Mouse (Mus musculus) hindbrain, embryonic 16.5 days (tissue): ENCODE measurements around the gene Bmpr1a. TPM values are rescaled to one million over a fixed set of nuclear protein-coding genes. Genes with fewer than 3 reads are reported as not detected.

ENCODE experiments used
- ATAC-seq: fragments of 200-750 bp; cut with Nextera tagmentation; 2 replicates; pipeline ENCODE4 v1.8.0; 2017; ENCODE audit warnings: moderate TSS enrichment, moderate library complexity
- H3K27ac ChIP-seq: fragments of 300-500 bp; sonication (generic); 2 replicates; pipeline ENCODE4 v1.5.1; 2014; ENCODE audit warnings: low read depth, mild to moderate bottlenecking, control low read depth, low read length, moderate library complexity
- H3K27me3 ChIP-seq: fragments of 300-500 bp; sonication (generic); replicated peaks from 2 replicates; pipeline ENCODE4 v1.6.1; 2014; ENCODE audit warnings: low read length; ENCODE audit not compliant: control insufficient read depth, insufficient read depth
- H3K36me3 ChIP-seq: fragments of 300-500 bp; sonication (generic); 2 replicates; pipeline ENCODE4 v1.6.1; 2014; ENCODE audit warnings: mild to moderate bottlenecking, low read length, moderate library complexity, mixed read lengths; ENCODE audit not compliant: control insufficient read depth, insufficient read depth
- H3K4me1 ChIP-seq: fragments of 300-500 bp; sonication (generic); 2 replicates; pipeline ENCODE4 v1.6.1; 2014; ENCODE audit warnings: low read depth, low read length; ENCODE audit not compliant: control insufficient read depth, insufficient read depth
- H3K4me2 ChIP-seq: fragments of 300-500 bp; sonication (generic); 2 replicates; pipeline ENCODE4 v1.6.1; 2014; ENCODE audit warnings: mild to moderate bottlenecking, low read length, control low read depth, moderate library complexity
- H3K4me3 ChIP-seq: fragments of 300-500 bp; sonication (generic); 2 replicates; pipeline ENCODE4 v1.5.1; 2014; ENCODE audit warnings: mild to moderate bottlenecking, low read length, control low read depth, moderate library complexity
- H3K9ac ChIP-seq: fragments of 300-500 bp; sonication (generic); 2 replicates; pipeline ENCODE4 v1.6.1; 2014; ENCODE audit warnings: low read depth, mild to moderate bottlenecking, control low read depth, low read length, moderate library complexity
- H3K9me3 ChIP-seq: fragments of 300-500 bp; sonication (generic); 2 replicates; pipeline ENCODE4 v1.6.1; 2014; ENCODE audit warnings: mild to moderate bottlenecking, low read length, moderate library complexity; ENCODE audit not compliant: control insufficient read depth
- WGBS: fragments of 180-500 bp; shearing (Covaris S2); extraction: QIAGEN DNeasy Blood & Tissue Kit; methylation state at CpG from one replicate; pipeline ENCODE4 v1.1.7; 2014; 5-methylcytosine and 5-hydroxymethylcytosine counted together
- polyA plus RNA-seq: library from polyadenylated mRNA; unstranded; fragments of >200 nt; fragmentation: Nextera tagmentation; extraction: Ambion mirVana; gene quantifications from 2 replicates; pipeline ENCODE4 v1.2.1, GENCODE M21; 2015

The Bmpr1a gene
- polyA plus RNA-seq, 1 experiment from 2014 or later, result 11.1 TPM

GRCm38 (mm10) chr14:34535883-34536282, 32.7 kb upstream of the Bmpr1a start:
- H3K9ac ChIP-seq, result no peak overlapping the region
- no peak for ATAC-seq
- no peak overlapping the region for H3K4me3 ChIP-seq
- no peaks in the 10 kb centered on the region for H3K36me3 ChIP-seq
- H3K4me2 ChIP-seq, result no peak overlapping the region
- H3K9me3 ChIP-seq, result no peaks in the 10 kb centered on the region
- 61% methylated on average over 4 of the region's 4 CpGs for WGBS
- H3K4me1 ChIP-seq, result no peaks in the 10 kb centered on the region
- no peak overlapping the region for H3K27ac ChIP-seq
- H3K27me3 ChIP-seq, result no peaks in the 10 kb centered on the region

GRCm38 (mm10) chr14:34533537-34533936, 30.4 kb upstream of the Bmpr1a start:
- H3K27ac ChIP-seq, result no peak overlapping the region
- no peaks in the 10 kb centered on the region for H3K27me3 ChIP-seq
- H3K9ac ChIP-seq, result no peak overlapping the region
- no peak for ATAC-seq
- 85% methylated on average over 5 of the region's 5 CpGs for WGBS
- no peak overlapping the region for H3K4me3 ChIP-seq
- H3K36me3 ChIP-seq, result no peaks in the 10 kb centered on the region
- no peaks in the 10 kb centered on the region; the same call in 1 of the 2 replicates for H3K9me3 ChIP-seq
- no peaks in the 10 kb centered on the region for H3K4me1 ChIP-seq
- H3K4me2 ChIP-seq, result no peak overlapping the region

- Histone ChIP-seq H3K27me3 (no peaks in the 10 kb centered on the region), H3K36me3 (no peaks in the 10 kb centered on the region), H3K9me3 (no peaks in the 10 kb centered on the region; the same call in 1 of the 2 replicates), H3K27ac (no peak overlapping the region), H3K4me3 (no peak overlapping the region), H3K4me2 (no peak overlapping the region), H3K9ac (no peak overlapping the region), H3K4me1 (no peaks in the 10 kb centered on the region)
- 83% methylated on average over 6 of the region's 6 CpGs for WGBS
- no peak for ATAC-seq
Observed at GRCm38 (mm10) chr14:34532536-34532935, 29.4 kb upstream of the Bmpr1a start.

GRCm38 (mm10) chr14:34528804-34529203, 25.7 kb upstream of the Bmpr1a start:
- Histone ChIP-seq H3K4me2 (no peak overlapping the region), H3K36me3 (no peaks in the 10 kb centered on the region), H3K27ac (no peak overlapping the region), H3K4me1 (no peaks in the 10 kb centered on the region), H3K9me3 (no peaks in the 10 kb centered on the region; the same call in 1 of the 2 replicates), H3K9ac (no peak overlapping the region), H3K4me3 (no peak overlapping the region), H3K27me3 (no peaks in the 10 kb centered on the region)
- no peak for ATAC-seq
- 71% methylated on average over 8 of the region's 8 CpGs for WGBS

- H3K27ac ChIP-seq, result no peak within 1 kb of the TSS
- H3K9me3 ChIP-seq, result no peaks in the 10 kb centered on the region
- no peaks in the 10 kb centered on the region for H3K4me1 ChIP-seq
- no peak for ATAC-seq
- no peaks in the 10 kb centered on the region for H3K36me3 ChIP-seq
- 89% methylated on average over 8 of the region's 8 CpGs for WGBS
- H3K9ac ChIP-seq, result no peak within 1 kb of the TSS
- no peak within 1 kb of the TSS for H3K4me3 ChIP-seq
- no peak within 1 kb of the TSS for H3K4me2 ChIP-seq
- H3K27me3 ChIP-seq, result no peaks in the 10 kb centered on the region
Observed at GRCm38 (mm10) chr14:34522701-34523100, 19.6 kb upstream of the Bmpr1a start, which contains the start of gene 9230112D13Rik. Gene 9230112D13Rik (minus strand): TSS chr14:34522801.

GRCm38 (mm10) chr14:34517959-34518544, 14.9 kb upstream of the Bmpr1a start:
- no peak overlapping the region for H3K4me3 ChIP-seq
- WGBS, result 89% methylated on average over 8 of the region's 8 CpGs
- no peak for ATAC-seq

GRCm38 (mm10) chr14:34516960-34517577, 13.9 kb upstream of the Bmpr1a start:
- H3K9me3 ChIP-seq, result no peaks in the 10 kb centered on the region
- no peak overlapping the region for H3K4me2 ChIP-seq
- H3K9ac ChIP-seq, result no peak overlapping the region
- no peak overlapping the region for H3K27ac ChIP-seq
- WGBS, result 90% methylated on average over 10 of the region's 10 CpGs
- no peaks in the 10 kb centered on the region for H3K4me1 ChIP-seq
- no peaks in the 10 kb centered on the region for H3K27me3 ChIP-seq
- H3K36me3 ChIP-seq, result no peaks in the 10 kb centered on the region
- no peak for ATAC-seq
- H3K4me3 ChIP-seq, result no peak overlapping the region

More at GRCm38 (mm10) chr14:34517959-34518544, 14.9 kb upstream of the Bmpr1a start:
- no peak overlapping the region for H3K27ac ChIP-seq
- H3K9me3 ChIP-seq, result no peaks in the 10 kb centered on the region
- no peak overlapping the region for H3K9ac ChIP-seq
- no peak overlapping the region for H3K4me2 ChIP-seq
- H3K27me3 ChIP-seq, result no peaks in the 10 kb centered on the region
- no peaks in the 10 kb centered on the region for H3K36me3 ChIP-seq
- no peaks in the 10 kb centered on the region for H3K4me1 ChIP-seq

- Histone ChIP-seq H3K4me2 (no peak overlapping the region), H3K36me3 (no peaks in the 10 kb centered on the region), H3K27me3 (no peaks in the 10 kb centered on the region), H3K9me3 (no peaks in the 10 kb centered on the region), H3K9ac (no peak overlapping the region), H3K27ac (no peak overlapping the region), H3K4me3 (no peak overlapping the region), H3K4me1 (no peaks in the 10 kb centered on the region)
- no peak for ATAC-seq
- whole genome bisulfite sequencing, result 90% methylated on average over 5 of the region's 5 CpGs
Observed at GRCm38 (mm10) chr14:34515860-34516259, 12.7 kb upstream of the Bmpr1a start.

- no peaks in the 10 kb centered on the region for H3K9me3 ChIP-seq
- peaks cover under 1% of the 10 kb centered on the region; the same call in 1 of the 2 replicates for H3K4me1 ChIP-seq
- H3K27me3 ChIP-seq, result no peaks in the 10 kb centered on the region
- H3K27ac ChIP-seq, result no peak overlapping the region
- H3K36me3 ChIP-seq, result no peaks in the 10 kb centered on the region
- ATAC-seq, result no peak
- no peak overlapping the region for H3K4me2 ChIP-seq
- H3K9ac ChIP-seq, result no peak overlapping the region
- no peak overlapping the region for H3K4me3 ChIP-seq
- WGBS, result 33% methylated on average over 6 of the region's 6 CpGs
Observed at GRCm38 (mm10) chr14:34514120-34514519, 11.0 kb upstream of the Bmpr1a start.
